Mouse (Mus musculus): Measurements from ENCODE around the gene Spp1. TPM values are rescaled to one million over a fixed set of nuclear protein-coding genes. Genes with fewer than 3 reads are reported as not detected.

Spp1 gene
- total RNA-seq, 2 experiments from 2014 or later: 0.75 TPM; not detected in 1

Other genes starting within 250 kb of the Spp1 start
- gene Dmp1, start 232.5 kb upstream of the Spp1 start, total RNA-seq (2021): not detected
- not detected for gene Ibsp, start 135.9 kb upstream of the Spp1 start, total RNA-seq (2021)
- gene Mepe, start 109.8 kb upstream of the Spp1 start, total RNA-seq (2021): not detected
- gene Pkd2, start 24.3 kb downstream of the Spp1 start, total RNA-seq (2021): 10 to 100 TPM; 17.7 to 18.9 TPM
- 1 to 10 TPM; 3.4 to 4.0 TPM for gene BC005561, start 73.2 kb downstream of the Spp1 start, total RNA-seq (2021)

Measured in heart, adult 18-20 months (tissue).